Mouse (Mus musculus) midbrain, embryonic 12.5 days (tissue): ENCODE data around the gene Nxt1. TPM values are rescaled to one million over a fixed set of nuclear protein-coding genes. Genes with fewer than 3 reads are reported as not detected.
A peak's percentile ranks its signal among the peaks of the same experiment; 100 is the strongest.

Experiments used
- ATAC-seq: fragments of 200-750 bp; cut with Nextera tagmentation; 2 replicates; pipeline ENCODE4 v1.8.0; 2017; ENCODE audit warnings: low read depth, moderate TSS enrichment, moderate library complexity; ENCODE audit not compliant: low FRiP score
- H3K27ac ChIP-seq: fragments of 300-500 bp; sonication (generic); replicated peaks from 2 replicates; pipeline ENCODE4 v1.5.1; 2016; ENCODE audit warnings: mild to moderate bottlenecking
- H3K27me3 ChIP-seq: fragments of 300-500 bp; sonication (generic); 2 replicates; pipeline ENCODE4 v1.6.1; 2016; ENCODE audit warnings: mild to moderate bottlenecking
- H3K36me3 ChIP-seq: fragments of 300-500 bp; sonication (generic); 2 replicates; pipeline ENCODE4 v1.6.1; 2016
- H3K4me1 ChIP-seq: fragments of 300-500 bp; sonication (generic); 2 replicates; pipeline ENCODE4 v1.6.1; 2016
- H3K4me2 ChIP-seq: fragments of 300-500 bp; sonication (generic); replicated peaks from 2 replicates; pipeline ENCODE4 v1.6.1; 2016; ENCODE audit warnings: mild to moderate bottlenecking, moderate library complexity
- H3K4me3 ChIP-seq: fragments of 300-500 bp; sonication (generic); 2 replicates; pipeline ENCODE4 v1.5.1; 2016; ENCODE audit warnings: mild to moderate bottlenecking
- H3K9ac ChIP-seq: fragments of 300-500 bp; sonication (generic); replicated peaks from 2 replicates; pipeline ENCODE4 v1.6.1; 2016; ENCODE audit warnings: mild to moderate bottlenecking, moderate library complexity
- H3K9me3 ChIP-seq: fragments of 300-500 bp; sonication (generic); 2 replicates; pipeline ENCODE4 v1.6.1; 2016; ENCODE audit warnings: mild to moderate bottlenecking
- WGBS: fragments of 180-500 bp; shearing (Covaris S2); methylation state at CpG from one replicate; pipeline ENCODE4 v1.1.7; 2016; 5-methylcytosine and 5-hydroxymethylcytosine counted together
- polyA plus RNA-seq: library from polyadenylated mRNA; unstranded; fragments of >200 nt; fragmentation: Nextera tagmentation; extraction: Ambion mirVana; gene quantifications from 2 replicates; pipeline ENCODE4 v1.2.1, GENCODE M21; 2016

Gene Nxt1
- polyA plus RNA-seq, 1 experiment from 2014 or later = 97.9 TPM

GRCm38 (mm10) chr2:148663458-148663857 lies 8.9 kb upstream of the Nxt1 start:
- no peak overlapping the region for H3K4me3 ChIP-seq
- H3K27ac ChIP-seq = no peak overlapping the region
- no peak overlapping the region for H3K9ac ChIP-seq
- H3K36me3 ChIP-seq = no peaks in the 10 kb centered on the region
- H3K27me3 ChIP-seq = no peaks in the 10 kb centered on the region
- H3K9me3 ChIP-seq = no peaks in the 10 kb centered on the region
- 91% methylated on average over 1 of the region's 1 CpGs for WGBS
- H3K4me2 ChIP-seq = no peak overlapping the region
- no peak for ATAC-seq
- peaks cover 2% of the 10 kb centered on the region; the same call in 1 of the 2 replicates for H3K4me1 ChIP-seq

- 3% methylated on average over 26 of the region's 26 CpGs for WGBS
- no peaks in the 10 kb centered on the region for H3K9me3 ChIP-seq
- H3K27ac ChIP-seq = peak overlapping the region; percentile 74
- peak overlapping the region; percentile 79 for H3K4me2 ChIP-seq
- no peaks in the 10 kb centered on the region for H3K27me3 ChIP-seq
- H3K4me3 ChIP-seq = peak overlapping the region; percentile 50
- peak; percentile 32 for ATAC-seq
- peaks cover 57% of the 10 kb centered on the region for H3K4me1 ChIP-seq
- peaks cover 25% of the 10 kb centered on the region for H3K36me3 ChIP-seq
- peak overlapping the region; percentile 55; the same call in 1 of the 2 replicates for H3K9ac ChIP-seq
Observed at GRCm38 (mm10) chr2:148677801-148678200, 5.4 kb downstream of the Nxt1 start.

GRCm38 (mm10) chr2:148679346-148679745 lies 6.9 kb downstream of the Nxt1 start:
- Histone ChIP-seq H3K4me1 (peaks cover 44% of the 10 kb centered on the region), H3K4me2 (peak overlapping the region; percentile 79), H3K36me3 (peaks cover 37% of the 10 kb centered on the region), H3K9ac (peak overlapping the region; percentile 45), H3K27me3 (no peaks in the 10 kb centered on the region), H3K27ac (peak overlapping the region; percentile 89), H3K9me3 (no peaks in the 10 kb centered on the region), H3K4me3 (peak overlapping the region; percentile 23)
- peak; percentile 20 for ATAC-seq
- 3% methylated on average over 9 of the region's 9 CpGs for WGBS

GRCm38 (mm10) chr2:148680775-148681291 lies 8.4 kb downstream of the Nxt1 start, which contains the start of gene Gzf1:
Gene Gzf1, plus strand, starts transcription at chr2:148681023.
- H3K4me1 ChIP-seq = peaks cover 45% of the 10 kb centered on the region
- under 1% methylated on average over 39 of the region's 39 CpGs for WGBS

GRCm38 (mm10) chr2:148681461-148681891 lies 9.1 kb downstream of the Nxt1 start:
- Histone ChIP-seq H3K4me1 (peaks cover 45% of the 10 kb centered on the region), H3K4me2 (peak overlapping the region; percentile 79)

More at GRCm38 (mm10) chr2:148680775-148681291, 8.4 kb downstream of the Nxt1 start, which contains the start of gene Gzf1:
- Histone ChIP-seq H3K9me3 (no peaks in the 10 kb centered on the region), H3K9ac (peak within 1 kb of the TSS; percentile 85), H3K27me3 (no peaks in the 10 kb centered on the region), H3K4me2 (peak within 1 kb of the TSS; percentile 79), H3K4me3 (peak within 1 kb of the TSS; percentile 77), H3K27ac (peak within 1 kb of the TSS; percentile 89), H3K36me3 (peaks cover 35% of the 10 kb centered on the region)
- peak; percentile 94 for ATAC-seq

GRCm38 (mm10) chr2:148683031-148683430 lies 10.6 kb downstream of the Nxt1 start:
- 91% methylated on average over 1 of the region's 1 CpGs for WGBS
- Histone ChIP-seq H3K4me1 (peaks cover 37% of the 10 kb centered on the region), H3K36me3 (peaks cover 42% of the 10 kb centered on the region), H3K9ac (no peak overlapping the region), H3K4me3 (no peak overlapping the region), H3K4me2 (no peak overlapping the region), H3K27ac (no peak overlapping the region), H3K27me3 (no peaks in the 10 kb centered on the region), H3K9me3 (no peaks in the 10 kb centered on the region)
- no peak for ATAC-seq

More at GRCm38 (mm10) chr2:148681461-148681891, 9.1 kb downstream of the Nxt1 start:
- H3K36me3 ChIP-seq = peaks cover 33% of the 10 kb centered on the region
- peak overlapping the region; percentile 77 for H3K4me3 ChIP-seq
- peak overlapping the region; percentile 89 for H3K27ac ChIP-seq
- 11% methylated on average over 17 of the region's 17 CpGs for WGBS
- peak overlapping the region; percentile 85 for H3K9ac ChIP-seq
- H3K27me3 ChIP-seq = no peaks in the 10 kb centered on the region
- H3K9me3 ChIP-seq = no peaks in the 10 kb centered on the region
- ATAC-seq = peak; percentile 68

DNA sequence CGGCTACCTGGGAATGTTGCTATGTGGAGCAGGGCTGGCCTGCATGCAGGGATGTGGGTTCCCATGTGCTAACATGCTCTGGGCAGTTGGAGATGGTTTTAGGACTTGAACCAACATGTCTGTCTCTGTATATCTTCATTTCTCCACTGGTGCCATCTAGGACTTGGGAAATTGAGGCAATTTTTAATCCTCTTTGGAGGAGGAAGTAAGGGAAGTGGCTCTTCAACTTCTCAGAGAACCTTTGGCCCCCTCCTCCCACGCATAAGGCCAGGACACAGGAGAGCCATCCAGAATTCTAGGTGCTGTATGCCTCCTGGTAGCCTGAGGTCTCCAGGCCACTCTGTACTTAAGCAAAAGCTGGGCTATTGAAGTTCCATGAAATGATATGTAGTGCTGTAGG lies 12.6 kb downstream of the Nxt1 start:
- WGBS = 91% methylated on average over 2 of the region's 2 CpGs
- no peaks in the 10 kb centered on the region for H3K9me3 ChIP-seq
- no peak overlapping the region for H3K4me2 ChIP-seq
- no peak overlapping the region for H3K9ac ChIP-seq
- ATAC-seq = no peak
- peaks cover 19% of the 10 kb centered on the region for H3K4me1 ChIP-seq
- H3K27me3 ChIP-seq = no peaks in the 10 kb centered on the region
- no peak overlapping the region for H3K4me3 ChIP-seq
- no peak overlapping the region for H3K27ac ChIP-seq
- peaks cover 54% of the 10 kb centered on the region for H3K36me3 ChIP-seq

- Histone ChIP-seq H3K4me1 (peaks cover 14% of the 10 kb centered on the region), H3K9ac (no peak overlapping the region), H3K36me3 (peaks cover 62% of the 10 kb centered on the region), H3K27ac (no peak overlapping the region), H3K4me3 (no peak overlapping the region), H3K4me2 (no peak overlapping the region), H3K27me3 (no peaks in the 10 kb centered on the region), H3K9me3 (no peaks in the 10 kb centered on the region)
- no peak for ATAC-seq
- WGBS = 94% methylated on average over 3 of the region's 3 CpGs
Observed at GRCm38 (mm10) chr2:148685709-148686108, 13.3 kb downstream of the Nxt1 start.

GRCm38 (mm10) chr2:148686862-148687261 lies 14.5 kb downstream of the Nxt1 start:
- peaks cover 9% of the 10 kb centered on the region for H3K4me1 ChIP-seq
- no peaks in the 10 kb centered on the region for H3K9me3 ChIP-seq
- H3K36me3 ChIP-seq = peaks cover 73% of the 10 kb centered on the region
- ATAC-seq = no peak
- 94% methylated on average over 1 of the region's 1 CpGs for WGBS
- H3K4me2 ChIP-seq = no peak overlapping the region
- H3K27me3 ChIP-seq = no peaks in the 10 kb centered on the region
- no peak overlapping the region for H3K27ac ChIP-seq
- no peak overlapping the region for H3K4me3 ChIP-seq
- H3K9ac ChIP-seq = no peak overlapping the region

DNA sequence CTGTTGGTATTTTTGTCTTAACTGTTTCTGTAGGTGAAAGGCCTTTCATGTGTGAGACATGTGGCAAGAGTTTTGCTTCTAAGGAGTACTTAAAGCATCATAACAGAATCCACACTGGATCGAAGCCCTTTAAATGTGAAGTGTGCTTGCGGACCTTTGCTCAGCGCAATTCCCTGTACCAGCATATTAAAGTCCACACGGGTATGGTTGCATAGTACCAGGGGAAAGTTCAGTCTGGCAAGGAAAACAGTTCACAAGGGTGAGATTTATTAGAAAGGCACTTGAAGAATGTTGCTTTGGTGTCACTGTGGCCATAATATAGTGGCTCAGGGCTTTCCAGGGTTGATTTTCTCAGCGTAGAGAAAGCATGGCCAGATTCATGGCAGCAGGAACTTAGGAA lies 15.6 kb downstream of the Nxt1 start:
- no peaks in the 10 kb centered on the region for H3K27me3 ChIP-seq
- 96% methylated on average over 5 of the region's 5 CpGs for WGBS
- no peaks in the 10 kb centered on the region for H3K9me3 ChIP-seq
- H3K27ac ChIP-seq = no peak overlapping the region
- 0 out of 2 replicates have a peak, but pooled peaks cover 2% of the 10 kb centered on the region for H3K4me1 ChIP-seq
- ATAC-seq = no peak
- no peak overlapping the region for H3K9ac ChIP-seq
- H3K36me3 ChIP-seq = peaks cover 81% of the 10 kb centered on the region
- no peak overlapping the region for H3K4me2 ChIP-seq
- no peak overlapping the region for H3K4me3 ChIP-seq

DNA sequence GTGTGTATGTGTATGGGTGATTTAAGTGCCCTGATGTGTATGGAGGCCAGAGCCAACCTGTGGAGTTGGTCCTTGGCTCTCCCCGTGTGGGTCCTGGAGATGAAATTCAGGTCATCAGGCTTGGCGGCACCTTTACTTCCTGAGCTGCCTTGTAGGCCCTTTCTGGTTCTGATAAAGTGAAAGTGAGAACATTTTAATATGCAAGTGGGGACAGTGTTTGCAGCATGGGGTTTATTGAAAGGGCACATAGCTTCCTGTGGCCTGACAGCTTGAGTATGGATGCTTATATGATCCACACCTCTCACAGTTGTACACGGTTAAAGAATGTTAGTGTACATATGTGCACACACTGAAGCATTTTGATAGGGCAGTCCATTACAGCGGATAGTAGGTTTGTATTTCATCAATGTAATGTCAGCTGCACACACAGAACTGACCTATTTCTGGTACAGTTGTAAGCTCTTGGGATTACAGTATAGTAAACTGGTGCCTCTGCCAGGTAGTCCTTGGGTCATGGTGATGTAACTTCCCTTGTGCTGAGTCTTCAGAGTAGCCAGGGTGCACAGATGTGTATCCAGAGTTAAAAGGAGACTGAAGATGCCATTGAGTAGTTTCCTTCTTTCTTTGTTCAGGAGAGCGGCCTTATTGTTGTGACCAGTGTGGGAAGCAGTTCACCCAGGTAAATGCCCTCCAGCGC lies 17.2 kb downstream of the Nxt1 start:
- ATAC-seq = no peak
- WGBS = 94% methylated on average over 6 of the region's 6 CpGs

GRCm38 (mm10) chr2:148690291-148690690 lies 17.9 kb downstream of the Nxt1 start:
- WGBS = 93% methylated on average over 3 of the region's 3 CpGs
- Histone ChIP-seq H3K36me3 (peaks cover 73% of the 10 kb centered on the region), H3K4me3 (no peak overlapping the region), H3K27me3 (no peaks in the 10 kb centered on the region), H3K4me1 (no peaks in the 10 kb centered on the region), H3K9me3 (no peaks in the 10 kb centered on the region), H3K27ac (no peak overlapping the region), H3K4me2 (no peak overlapping the region), H3K9ac (no peak overlapping the region)
- no peak for ATAC-seq

More for the DNA sequence above, 17.2 kb downstream of the Nxt1 start:
- no peaks in the 10 kb centered on the region for H3K27me3 ChIP-seq
- H3K4me3 ChIP-seq = no peak overlapping the region
- H3K9me3 ChIP-seq = no peaks in the 10 kb centered on the region
- no peak overlapping the region for H3K27ac ChIP-seq
- no peak overlapping the region for H3K4me2 ChIP-seq
- H3K4me1 ChIP-seq = 0 out of 2 replicates have a peak, but pooled peaks cover 2% of the 10 kb centered on the region
- peaks cover 73% of the 10 kb centered on the region for H3K36me3 ChIP-seq
- H3K9ac ChIP-seq = no peak overlapping the region
